Mouse (Mus musculus) left cerebral cortex, adult 18-20 months (tissue): ENCODE measurements around the gene Tmem200a. TPM values are rescaled to one million over a fixed set of nuclear protein-coding genes. Genes with fewer than 3 reads are reported as not detected.
"Not testable (repeated sequence)": the region's sequence is repeated elsewhere in the genome, so short reads cannot be mapped to it uniquely, and the experiment has no call there.

Source experiments
- DNase-seq, 2 experiments: peaks; one replicate each; pipeline ENCODE4 v3.0.0; 2021 to 2022; ENCODE audit warnings: low spot score in 2 of 2, mixed read lengths in 1 of 2
- total RNA-seq, 2 experiments: library from RNA; stranded (reverse); gene quantifications; 2 replicates each; pipeline ENCODE4 v1.2.3; 2021

Tmem200a gene
- total RNA-seq, 2 experiments from 2014 or later, result 17.4 to 23.3 TPM

DNA sequence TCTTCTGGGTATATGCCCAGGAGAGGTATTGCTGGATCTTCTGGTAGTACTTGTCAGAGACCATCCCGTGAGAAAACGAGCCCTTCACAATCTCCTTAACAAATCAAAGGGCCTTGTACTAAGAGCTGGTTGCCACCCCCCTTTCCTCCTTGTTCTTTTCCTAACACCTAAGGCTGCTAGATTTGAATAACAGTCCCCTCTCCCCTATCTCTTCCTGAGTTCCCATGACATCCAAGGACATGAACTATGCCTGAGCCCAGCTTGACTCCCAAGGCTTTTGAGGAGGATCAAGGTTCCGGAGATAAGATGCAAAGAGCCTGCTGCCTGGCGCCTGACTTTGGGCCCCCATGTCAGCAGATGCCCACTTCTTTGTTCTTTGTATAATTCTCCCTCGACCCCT lies 184.7 kb downstream of the Tmem200a start:
- not testable (repeated sequence) for DNase-seq

DNA sequence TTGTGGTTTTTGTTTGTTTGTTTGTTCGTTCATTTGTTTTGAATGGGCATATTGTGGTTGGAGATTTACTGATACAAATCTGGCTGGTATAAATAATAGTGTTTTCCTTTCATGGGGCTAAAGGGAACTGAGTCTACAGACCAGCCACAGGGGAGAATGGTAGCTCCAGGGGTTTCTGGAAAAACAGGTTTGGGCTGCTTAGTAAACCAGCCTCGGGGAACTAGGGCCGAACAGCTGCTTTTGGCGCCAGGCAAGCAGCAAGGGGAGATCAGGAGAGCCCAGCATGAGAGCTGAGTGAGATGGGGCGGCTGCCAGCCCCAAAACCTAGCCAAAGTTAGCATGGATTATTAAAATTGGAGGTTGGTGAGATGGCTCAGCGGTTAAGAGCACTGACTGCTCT lies 191.6 kb downstream of the Tmem200a start:
- no peak for DNase-seq

DNA sequence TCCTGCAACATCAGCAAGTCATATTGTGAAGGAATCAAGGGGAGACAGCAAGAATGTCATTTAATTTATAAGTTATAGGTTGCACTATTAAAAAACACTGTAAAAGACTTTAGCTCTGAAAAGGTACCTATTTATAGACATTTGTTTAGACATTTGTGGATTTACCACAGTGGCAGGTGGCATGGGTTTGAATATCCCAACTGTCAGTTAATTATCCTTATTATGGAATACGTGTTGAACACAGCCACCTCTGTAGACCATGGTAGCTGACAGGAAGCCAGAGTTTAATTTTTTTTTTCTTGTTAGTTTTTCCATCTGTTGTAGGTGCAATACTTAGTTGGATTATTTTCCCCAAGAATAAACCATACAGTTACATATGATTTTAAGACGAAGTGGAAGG lies 194.3 kb downstream of the Tmem200a start:
- DNase-seq, result no peak

DNA sequence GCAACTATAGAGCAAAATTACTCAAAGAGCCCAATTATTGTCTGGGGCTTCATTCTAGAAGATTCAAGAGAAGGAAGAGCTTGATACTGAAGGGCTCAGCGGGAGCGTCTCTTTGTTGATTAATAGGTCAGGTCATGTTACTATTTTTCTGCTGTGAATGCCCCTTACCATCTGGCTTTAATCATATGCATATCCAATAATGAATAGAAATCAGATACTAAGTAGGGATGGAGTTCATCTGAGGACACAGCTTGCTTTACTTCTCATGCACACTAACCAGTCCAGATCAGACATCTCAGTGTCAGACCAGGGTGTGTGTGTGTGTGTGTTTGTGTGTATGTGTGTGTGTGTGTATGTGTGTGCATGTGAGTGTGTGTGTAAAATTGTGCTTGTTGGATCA lies 201.1 kb downstream of the Tmem200a start:
- no peak for DNase-seq

DNA sequence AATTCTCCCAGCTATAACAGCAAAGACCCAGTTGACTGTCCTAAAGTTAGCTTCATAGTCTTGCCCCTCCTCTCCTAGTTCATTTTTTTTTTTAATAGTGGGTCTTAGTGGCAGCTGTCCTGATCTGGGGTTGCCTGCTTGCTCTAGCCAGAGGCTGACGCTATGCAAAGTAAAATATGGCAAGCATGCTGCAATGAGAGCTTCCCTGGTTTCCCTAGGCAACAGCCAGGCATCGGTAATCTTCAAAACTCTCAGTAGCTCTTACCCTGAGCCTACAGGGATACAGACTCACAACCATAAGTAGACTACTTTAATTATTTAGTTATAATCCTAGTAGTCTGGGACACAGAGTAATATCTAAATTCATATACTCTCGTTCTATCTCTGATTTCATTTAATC lies 202.0 kb downstream of the Tmem200a start:
- no peak for DNase-seq

DNA sequence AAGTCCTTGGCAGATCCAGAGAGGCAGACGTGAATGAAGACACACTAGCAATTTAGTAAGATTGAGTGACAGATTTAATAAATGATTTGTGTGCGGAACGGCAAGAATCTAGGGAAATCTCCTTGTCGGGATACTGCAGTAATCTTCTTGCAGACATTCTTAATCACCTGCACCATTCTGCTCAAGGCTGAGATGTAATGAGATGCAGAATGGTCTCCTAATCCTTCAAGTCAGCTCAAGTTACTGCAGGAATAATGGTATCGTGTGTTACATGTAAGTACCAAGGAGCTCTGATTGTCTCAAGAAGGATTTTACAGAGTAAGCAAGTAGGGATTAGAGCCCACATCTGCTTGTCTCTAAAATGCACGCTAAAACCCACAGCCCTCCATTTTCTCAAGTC lies 210.1 kb downstream of the Tmem200a start:
- no peak for DNase-seq

Other genes with a start within 250 kb of the Tmem200a start
- gene Gm9767, start 797 bp downstream of the Tmem200a start, total RNA-seq, result 1 to 10 TPM in 1 of 2 experiments, under 1 TPM in 1; 0.60 to 1.3 TPM
- gene Samd3, start 150.7 kb upstream of the Tmem200a start, total RNA-seq, result 1 to 10 TPM; 2.0 to 4.6 TPM